Mouse (Mus musculus) myocyte (in vitro differentiated cells): ENCODE data around the gene Tldc1.

Experiments used
- CEBPB ChIP-seq: IDR thresholded peaks from 2 replicates; pipeline ENCODE4 v1.6.1; 2011; ENCODE audit warnings: mild to moderate bottlenecking, moderate library complexity; ENCODE audit not compliant: poor library complexity, insufficient read depth, severe bottlenecking
- MYOD1 ChIP-seq, 3 experiments: IDR thresholded peaks; one replicate each; pipeline ENCODE4 v1.6.1; 2011; ENCODE audit warnings: control low read depth in 2 of 3, low read depth in 2 of 3, mild to moderate bottlenecking in 2 of 3, moderate library complexity in 1 of 3; ENCODE audit not compliant: insufficient read length in 2 of 3, control insufficient read depth in 1 of 3
- POLR2A ChIP-seq: IDR thresholded peaks from one replicate; pipeline ENCODE4 v1.6.1; 2011; ENCODE audit warnings: low read depth, mild to moderate bottlenecking, control low read depth, moderate library complexity; ENCODE audit not compliant: insufficient read length

- no peak for TF ChIP-seq POLR2A
- TF ChIP-seq CEBPB: no peak
- TF ChIP-seq MYOD1 (IDR thresholded peaks at IDR 0.05; ENCODE audit: control insufficient read depth in 1 of 3, insufficient read length in 2 of 3, low read depth in 2 of 3): no peak
These were observed 15.7 kb downstream of the Tldc1 start for GRCm38 (mm10) chr8:119762226-119763220.
